Mouse (Mus musculus) neural tube, embryonic 12.5 days (tissue): ENCODE data around the gene Prm2. TPM values are rescaled to one million over a fixed set of nuclear protein-coding genes. Genes with fewer than 3 reads are reported as not detected.

Experiments
- ATAC-seq: fragments of 200-750 bp; cut with Nextera tagmentation; 2 replicates; pipeline ENCODE4 v1.8.0; 2017; ENCODE audit warnings: low read depth, mild to moderate bottlenecking, moderate TSS enrichment, moderate library complexity; ENCODE audit not compliant: low FRiP score
- H3K27ac ChIP-seq: fragments of 300-500 bp; sonication (generic); 2 replicates; pipeline ENCODE4 v1.5.1; 2016
- H3K27me3 ChIP-seq: fragments of 300-500 bp; sonication (generic); replicated peaks from 2 replicates; pipeline ENCODE4 v1.6.1; 2016; ENCODE audit warnings: mild to moderate bottlenecking
- H3K36me3 ChIP-seq: fragments of 300-500 bp; sonication (generic); 2 replicates; pipeline ENCODE4 v1.6.1; 2016; ENCODE audit warnings: mild to moderate bottlenecking
- H3K4me1 ChIP-seq: fragments of 300-500 bp; sonication (generic); 2 replicates; pipeline ENCODE4 v1.6.1; 2016
- H3K4me2 ChIP-seq: fragments of 300-500 bp; sonication (generic); replicated peaks from 2 replicates; pipeline ENCODE4 v1.6.1; 2016; ENCODE audit warnings: mild to moderate bottlenecking
- H3K4me3 ChIP-seq: fragments of 300-500 bp; sonication (generic); 2 replicates; pipeline ENCODE4 v1.5.1; 2016
- H3K9ac ChIP-seq: fragments of 300-500 bp; sonication (generic); 2 replicates; pipeline ENCODE4 v1.6.1; 2016; ENCODE audit warnings: mild to moderate bottlenecking
- H3K9me3 ChIP-seq: fragments of 300-500 bp; sonication (generic); 2 replicates; pipeline ENCODE4 v1.6.1; 2016; ENCODE audit warnings: mild to moderate bottlenecking
- WGBS: fragments of 180-500 bp; shearing (Covaris S2); methylation state at CpG from one replicate; pipeline ENCODE4 v1.1.7; 2016; 5-methylcytosine and 5-hydroxymethylcytosine counted together
- polyA plus RNA-seq: library from polyadenylated mRNA; unstranded; fragments of >200 nt; fragmentation: Nextera tagmentation; extraction: Ambion mirVana; gene quantifications from 2 replicates; pipeline ENCODE4 v1.2.1, GENCODE M21; 2016

Prm2 gene
- polyA plus RNA-seq, 1 experiment from 2014 or later = not detected

- H3K4me1 ChIP-seq = no peaks in the 10 kb centered on the region
- no peaks in the 10 kb centered on the region for H3K9me3 ChIP-seq
- H3K9ac ChIP-seq = no peak overlapping the region
- no peak overlapping the region for H3K4me2 ChIP-seq
- no peaks in the 10 kb centered on the region; the same call in 1 of the 2 replicates for H3K27me3 ChIP-seq
- H3K36me3 ChIP-seq = no peaks in the 10 kb centered on the region
- WGBS = 63% methylated on average over 9 of the region's 9 CpGs
- no peak overlapping the region for H3K27ac ChIP-seq
- no peak for ATAC-seq
- H3K4me3 ChIP-seq = no peak overlapping the region
Measured at GRCm38 (mm10) chr16:10768821-10769220, 27.1 kb downstream of the Prm2 start.

- ATAC-seq = no peak
- 56% methylated on average over 4 of the region's 4 CpGs for WGBS
- Histone ChIP-seq H3K9me3 (no peaks in the 10 kb centered on the region), H3K4me2 (no peak overlapping the region), H3K36me3 (no peaks in the 10 kb centered on the region), H3K27me3 (no peaks in the 10 kb centered on the region; the same call in 1 of the 2 replicates), H3K4me3 (no peak overlapping the region), H3K27ac (no peak overlapping the region), H3K4me1 (no peaks in the 10 kb centered on the region), H3K9ac (no peak overlapping the region)
Measured at GRCm38 (mm10) chr16:10767158-10767557, 28.8 kb downstream of the Prm2 start.

GRCm38 (mm10) chr16:10764323-10764722 lies 31.6 kb downstream of the Prm2 start:
- H3K9me3 ChIP-seq = no peaks in the 10 kb centered on the region
- H3K36me3 ChIP-seq = no peaks in the 10 kb centered on the region
- H3K4me3 ChIP-seq = no peak overlapping the region
- H3K9ac ChIP-seq = no peak overlapping the region
- H3K4me2 ChIP-seq = no peak overlapping the region
- ATAC-seq = no peak
- 70% methylated on average over 2 of the region's 2 CpGs for WGBS
- H3K27me3 ChIP-seq = no peaks in the 10 kb centered on the region; the same call in 1 of the 2 replicates
- no peak overlapping the region for H3K27ac ChIP-seq
- H3K4me1 ChIP-seq = peaks cover 5% of the 10 kb centered on the region; the same call in 1 of the 2 replicates

DNA sequence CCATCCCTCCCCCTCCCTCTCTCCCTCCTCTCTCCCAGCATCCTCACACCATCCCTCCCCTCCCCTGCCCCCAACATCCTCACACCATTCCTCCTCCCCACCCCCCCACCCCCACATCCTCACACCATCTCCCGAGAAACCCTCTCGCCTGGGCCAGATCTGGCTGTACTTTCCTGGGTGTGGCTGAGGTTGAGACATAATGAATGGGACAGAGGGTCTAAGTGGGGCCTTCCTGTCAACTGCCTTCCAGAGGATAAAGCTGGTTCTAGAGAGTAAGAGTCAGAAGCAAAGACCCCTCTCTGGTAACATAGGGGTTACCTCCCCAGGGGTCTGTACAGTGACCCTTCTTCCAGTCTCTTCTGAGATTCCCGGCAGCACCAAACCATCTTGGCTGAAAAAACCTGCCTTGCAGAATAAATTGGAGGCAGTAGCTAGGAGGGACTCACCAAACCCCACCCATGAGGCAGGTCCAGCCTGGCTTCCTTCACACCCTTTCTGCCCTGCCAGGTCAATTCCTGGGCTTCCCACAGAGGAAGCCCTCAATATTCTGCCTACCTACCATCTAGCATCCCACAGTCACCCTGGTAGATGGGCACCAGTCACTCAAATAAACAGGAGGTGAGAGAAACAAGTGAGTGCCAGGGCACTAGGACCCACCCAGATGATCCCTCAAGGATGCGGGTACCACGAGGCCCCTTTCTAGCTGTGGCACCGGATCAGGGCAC lies 32.2 kb downstream of the Prm2 start:
- H3K9ac ChIP-seq = no peak overlapping the region
- no peaks in the 10 kb centered on the region for H3K9me3 ChIP-seq
- no peak overlapping the region for H3K27ac ChIP-seq
- H3K4me3 ChIP-seq = no peak overlapping the region
- 68% methylated on average over 6 of the region's 6 CpGs for WGBS
- peaks cover 5% of the 10 kb centered on the region; the same call in 1 of the 2 replicates for H3K4me1 ChIP-seq
- no peaks in the 10 kb centered on the region for H3K36me3 ChIP-seq
- no peaks in the 10 kb centered on the region; the same call in 1 of the 2 replicates for H3K27me3 ChIP-seq
- no peak for ATAC-seq
- H3K4me2 ChIP-seq = no peak overlapping the region

GRCm38 (mm10) chr16:10762569-10763180 lies 33.3 kb downstream of the Prm2 start:
- no peaks in the 10 kb centered on the region for H3K36me3 ChIP-seq
- no peaks in the 10 kb centered on the region for H3K9me3 ChIP-seq
- H3K4me3 ChIP-seq = no peak overlapping the region
- H3K9ac ChIP-seq = no peak overlapping the region
- H3K4me1 ChIP-seq = peaks cover 5% of the 10 kb centered on the region; the same call in 1 of the 2 replicates
- H3K27ac ChIP-seq = no peak overlapping the region
- no peak for ATAC-seq
- no peaks in the 10 kb centered on the region for H3K27me3 ChIP-seq
- no peak overlapping the region for H3K4me2 ChIP-seq
- WGBS = 73% methylated on average over 5 of the region's 5 CpGs

GRCm38 (mm10) chr16:10761182-10761581 lies 34.8 kb downstream of the Prm2 start:
- Histone ChIP-seq H3K4me2 (no peak overlapping the region), H3K9ac (no peak overlapping the region), H3K27ac (no peak overlapping the region), H3K4me3 (no peak overlapping the region), H3K4me1 (peaks cover 5% of the 10 kb centered on the region; the same call in 1 of the 2 replicates), H3K9me3 (no peaks in the 10 kb centered on the region), H3K36me3 (no peaks in the 10 kb centered on the region), H3K27me3 (no peaks in the 10 kb centered on the region)
- ATAC-seq = no peak
- 70% methylated on average over 8 of the region's 8 CpGs for WGBS

- no peaks in the 10 kb centered on the region for H3K27me3 ChIP-seq
- no peaks in the 10 kb centered on the region for H3K9me3 ChIP-seq
- 72% methylated on average over 6 of the region's 6 CpGs for WGBS
- no peak overlapping the region for H3K27ac ChIP-seq
- no peaks in the 10 kb centered on the region for H3K36me3 ChIP-seq
- ATAC-seq = no peak
- no peak overlapping the region for H3K4me2 ChIP-seq
- H3K9ac ChIP-seq = no peak overlapping the region
- peaks cover 1% of the 10 kb centered on the region; the same call in 1 of the 2 replicates for H3K4me1 ChIP-seq
- H3K4me3 ChIP-seq = no peak overlapping the region
Measured at GRCm38 (mm10) chr16:10756168-10756567, 39.8 kb downstream of the Prm2 start.

- H3K9ac ChIP-seq = no peak overlapping the region
- no peak overlapping the region for H3K4me2 ChIP-seq
- H3K36me3 ChIP-seq = no peaks in the 10 kb centered on the region
- H3K9me3 ChIP-seq = no peaks in the 10 kb centered on the region
- no peaks in the 10 kb centered on the region for H3K27me3 ChIP-seq
- H3K27ac ChIP-seq = no peak overlapping the region
- H3K4me3 ChIP-seq = no peak overlapping the region
- WGBS = 94% methylated on average over 3 of the region's 3 CpGs
- H3K4me1 ChIP-seq = no peaks in the 10 kb centered on the region
- no peak for ATAC-seq
Measured at GRCm38 (mm10) chr16:10754521-10755296, 41.2 kb downstream of the Prm2 start.

DNA sequence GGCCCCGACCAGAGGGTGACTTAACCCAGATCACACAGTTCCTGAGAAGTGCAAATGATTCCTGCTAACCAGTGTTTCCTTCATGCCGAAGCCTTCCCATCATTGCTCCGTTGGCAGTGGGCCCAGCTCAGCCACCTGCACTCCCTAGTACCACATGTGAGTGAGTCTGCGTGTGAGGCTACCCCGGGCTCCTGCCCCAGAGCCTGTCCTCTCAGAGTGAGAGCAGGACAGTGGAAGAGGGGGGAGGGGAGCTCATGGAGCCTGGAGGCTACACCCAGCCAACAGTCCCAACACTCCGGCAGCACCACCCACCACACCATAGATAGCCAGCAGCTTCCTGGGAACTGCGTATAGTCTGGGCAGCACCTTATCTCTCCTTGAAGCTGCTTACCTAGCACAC lies 46.1 kb downstream of the Prm2 start:
- ATAC-seq = no peak
- H3K4me2 ChIP-seq = no peak overlapping the region
- no peaks in the 10 kb centered on the region for H3K9me3 ChIP-seq
- no peak overlapping the region for H3K9ac ChIP-seq
- no peaks in the 10 kb centered on the region for H3K27me3 ChIP-seq
- no peaks in the 10 kb centered on the region for H3K4me1 ChIP-seq
- no peak overlapping the region for H3K27ac ChIP-seq
- H3K4me3 ChIP-seq = no peak overlapping the region
- no peaks in the 10 kb centered on the region for H3K36me3 ChIP-seq
- 80% methylated on average over 7 of the region's 7 CpGs for WGBS

DNA sequence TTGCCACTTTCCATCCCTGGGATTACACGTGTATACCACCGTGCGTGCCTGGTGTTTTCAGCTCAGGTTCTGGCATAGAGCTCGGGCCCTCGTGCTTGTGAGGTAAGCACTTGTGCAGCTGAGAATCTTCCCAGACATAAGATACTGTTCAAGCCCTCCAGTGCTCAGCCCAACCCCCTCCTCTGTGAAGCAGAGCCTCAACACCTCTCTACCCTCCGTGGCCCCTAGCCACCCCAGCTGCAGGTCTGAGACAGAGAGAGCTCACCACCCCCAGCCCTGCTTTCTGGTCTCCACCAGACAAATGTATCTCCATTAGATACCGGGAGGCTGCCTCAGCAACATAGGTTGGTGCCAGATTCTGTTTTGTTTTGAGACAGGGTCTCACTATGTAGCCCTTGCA lies 46.7 kb downstream of the Prm2 start:
- no peak for ATAC-seq
- no peak overlapping the region for H3K4me2 ChIP-seq
- no peaks in the 10 kb centered on the region for H3K9me3 ChIP-seq
- WGBS = 76% methylated on average over 7 of the region's 7 CpGs
- no peak overlapping the region for H3K9ac ChIP-seq
- H3K4me3 ChIP-seq = no peak overlapping the region
- H3K27ac ChIP-seq = no peak overlapping the region
- H3K4me1 ChIP-seq = 0 out of 2 replicates have a peak, but pooled peaks cover under 1% of the 10 kb centered on the region
- H3K27me3 ChIP-seq = no peaks in the 10 kb centered on the region
- H3K36me3 ChIP-seq = no peaks in the 10 kb centered on the region
